Mouse (Mus musculus): ENCODE data around the gene Aldh1l1. TPM values are rescaled to one million over a fixed set of nuclear protein-coding genes. Genes with fewer than 3 reads are reported as not detected.

Gene Aldh1l1
- polyA plus RNA-seq, 1 experiment from 2014 or later, result 8.1 TPM

DNA sequence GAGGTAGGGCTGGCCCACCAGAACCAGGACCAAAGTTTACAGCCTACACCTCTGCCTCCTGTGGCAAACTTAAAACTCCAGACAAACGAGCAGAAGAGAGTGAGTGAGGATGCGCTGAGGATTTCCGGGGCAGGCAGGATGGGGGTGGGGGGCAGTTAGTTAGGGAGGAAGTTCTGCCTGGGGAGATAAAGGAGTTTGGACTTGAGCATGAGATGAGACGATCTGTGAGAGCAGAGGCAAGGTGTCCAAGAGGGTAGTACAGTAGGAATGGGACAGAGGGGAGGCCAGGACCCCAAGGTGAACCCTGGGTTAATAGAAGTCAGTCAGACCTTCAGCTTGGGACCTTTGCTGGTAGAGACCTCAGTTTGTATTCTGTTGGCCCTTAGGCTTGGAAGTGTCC lies 132.0 kb downstream of the Aldh1l1 start:
- Histone ChIP-seq H3K27ac (no peak overlapping the region), H3K4me2 (no peak overlapping the region), H3K4me1 (no peaks in the 10 kb centered on the region), H3K9me3 (replicated peaks) (no peaks in the 10 kb centered on the region), H3K9ac (no peak overlapping the region), H3K27me3 (no peaks in the 10 kb centered on the region), H3K36me3 (ENCODE audit: poor library complexity, severe bottlenecking) (no peaks in the 10 kb centered on the region), H3K4me3 (no peak overlapping the region)
- no peak for ATAC-seq
- WGBS, result 75% methylated on average over 4 of the region's 4 CpGs

DNA sequence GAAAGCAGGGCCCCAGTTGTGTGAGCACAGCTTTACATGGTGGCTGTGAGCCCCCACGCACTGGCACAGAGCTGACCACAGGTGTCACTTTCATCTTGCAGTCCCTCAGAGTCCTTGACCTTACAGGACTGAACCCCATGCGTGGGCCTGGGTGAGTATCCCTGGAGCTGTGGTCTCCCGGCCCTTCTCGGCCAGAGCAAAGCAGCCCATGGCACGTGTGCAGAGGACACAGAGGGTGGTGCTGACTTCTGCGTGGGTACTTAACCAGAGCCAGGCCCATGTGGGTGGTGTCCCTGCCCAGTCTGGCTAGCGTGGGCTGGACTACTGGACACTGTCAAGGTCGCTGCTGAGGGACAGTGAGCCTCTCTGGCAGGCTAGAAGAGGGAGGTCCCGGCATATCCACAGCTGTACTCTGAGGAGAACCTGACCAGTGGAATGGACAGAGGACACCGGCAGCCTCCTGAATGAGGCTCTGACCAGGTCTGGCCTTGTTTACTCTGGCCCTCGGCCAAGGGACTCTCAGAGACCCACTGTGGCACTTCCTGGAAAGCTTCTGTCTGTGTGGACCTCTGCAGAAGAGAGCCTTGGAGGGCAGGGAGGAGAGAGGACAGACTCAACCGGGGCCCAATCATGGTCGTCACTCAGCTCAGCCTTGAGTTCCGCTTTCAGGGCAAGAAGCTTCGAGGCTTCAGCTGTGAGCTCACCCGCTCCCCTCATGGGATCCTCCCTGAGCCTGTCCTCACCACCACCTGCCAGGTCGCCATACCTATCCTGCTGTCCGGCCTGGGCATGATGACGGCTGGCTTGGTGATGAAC lies 132.8 kb downstream of the Aldh1l1 start:
- Histone ChIP-seq H3K4me1 (no peaks in the 10 kb centered on the region), H3K9ac (no peak overlapping the region), H3K4me3 (no peak overlapping the region), H3K9me3 (replicated peaks) (no peaks in the 10 kb centered on the region), H3K27ac (no peak overlapping the region), H3K4me2 (no peak overlapping the region), H3K27me3 (no peaks in the 10 kb centered on the region), H3K36me3 (ENCODE audit: poor library complexity, severe bottlenecking) (no peaks in the 10 kb centered on the region)
- ATAC-seq, result no peak
- WGBS, result 85% methylated on average over 19 of the region's 19 CpGs

DNA sequence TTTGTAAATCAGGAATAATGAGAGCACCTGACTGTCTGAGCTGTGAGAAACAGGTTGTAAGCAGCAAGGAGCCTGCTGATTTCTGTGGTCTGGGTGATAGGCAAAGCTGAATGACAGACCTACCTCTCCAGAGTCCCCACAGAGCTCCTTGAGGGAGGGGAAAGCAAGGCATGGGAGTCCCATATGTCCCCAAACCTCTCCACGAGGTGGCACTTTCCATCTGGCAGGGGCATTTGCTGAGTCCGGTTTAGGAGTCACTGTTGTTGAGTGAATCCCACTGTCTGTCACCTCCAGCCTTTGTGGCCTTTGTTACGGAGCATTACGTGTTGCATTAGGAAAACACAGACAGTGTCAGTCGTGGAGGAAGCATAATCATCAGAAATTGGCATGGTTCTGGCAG lies 133.7 kb downstream of the Aldh1l1 start:
- Histone ChIP-seq H3K36me3 (ENCODE audit: poor library complexity, severe bottlenecking) (no peaks in the 10 kb centered on the region), H3K4me1 (no peaks in the 10 kb centered on the region)

DNA sequence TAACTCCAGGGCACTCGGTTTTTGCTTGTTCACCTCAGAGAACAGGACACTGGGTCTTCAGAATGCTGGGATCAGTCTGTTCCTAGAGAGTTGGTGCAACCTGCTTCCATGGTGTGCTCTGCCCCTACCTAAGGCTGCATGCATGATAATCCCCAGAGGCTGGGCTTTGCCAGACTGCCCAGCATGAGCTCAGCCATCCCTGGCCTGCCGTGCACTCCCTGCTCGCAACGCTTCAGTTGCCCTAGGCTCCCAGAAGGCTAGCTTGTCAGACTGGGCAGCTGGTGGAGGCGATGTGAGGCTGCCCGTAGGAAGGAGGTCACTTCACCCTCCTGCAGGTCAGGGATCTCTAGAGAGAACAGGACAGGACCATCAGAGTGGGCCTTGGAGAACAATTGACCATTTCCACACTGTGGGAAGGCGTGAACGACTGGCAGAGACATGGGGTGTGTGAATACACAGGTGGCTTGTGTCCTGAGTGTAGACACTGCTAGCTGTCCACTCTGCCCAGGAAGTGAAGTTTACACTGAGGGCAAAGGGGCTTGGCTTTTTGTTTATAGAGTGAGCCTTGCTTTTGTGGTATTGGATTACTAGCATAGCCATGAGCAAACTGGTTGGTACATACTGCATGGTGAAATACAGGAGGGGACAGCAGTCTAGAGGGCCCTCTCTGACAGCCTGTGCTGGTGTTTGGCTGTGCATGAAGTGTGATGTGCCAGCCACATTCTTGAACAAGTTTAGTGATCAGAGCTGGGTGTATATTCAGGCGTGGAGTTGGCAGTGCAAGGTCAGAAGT lies 134.8 kb downstream of the Aldh1l1 start:
- Histone ChIP-seq H3K36me3 (ENCODE audit: poor library complexity, severe bottlenecking) (no peaks in the 10 kb centered on the region), H3K4me3 (no peak overlapping the region), H3K27ac (no peak overlapping the region), H3K27me3 (no peaks in the 10 kb centered on the region), H3K9ac (no peak overlapping the region), H3K4me2 (no peak overlapping the region), H3K9me3 (replicated peaks) (no peaks in the 10 kb centered on the region), H3K4me1 (no peaks in the 10 kb centered on the region)
- no peak for ATAC-seq
- 46% methylated on average over 9 of the region's 9 CpGs for WGBS

More for the DNA sequence above, 133.7 kb downstream of the Aldh1l1 start:
- ATAC-seq, result no peak
- Histone ChIP-seq H3K27ac (no peak overlapping the region), H3K9me3 (replicated peaks) (no peaks in the 10 kb centered on the region), H3K4me3 (no peak overlapping the region), H3K4me2 (no peak overlapping the region), H3K9ac (no peak overlapping the region), H3K27me3 (no peaks in the 10 kb centered on the region)
- 83% methylated on average over 5 of the region's 5 CpGs for WGBS

DNA sequence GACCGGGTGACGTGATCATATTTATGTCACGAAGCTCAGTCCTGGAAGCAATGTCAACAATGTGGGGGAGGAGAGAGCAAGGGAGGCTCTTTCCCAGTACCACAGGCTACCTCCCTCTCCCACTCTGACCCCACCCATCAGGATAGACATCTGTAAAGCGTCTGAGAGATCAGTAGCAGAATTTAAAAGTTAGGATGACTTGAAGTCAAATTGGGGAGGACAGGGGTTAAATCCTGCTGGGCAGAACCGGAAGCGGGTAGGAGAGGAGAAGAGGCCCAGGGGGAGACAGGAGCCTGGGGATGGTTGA lies 135.3 kb downstream of the Aldh1l1 start:
- no peak overlapping the region for H3K4me3 ChIP-seq
- H3K9ac ChIP-seq, result no peak overlapping the region
- H3K36me3 ChIP-seq (ENCODE audit: poor library complexity, severe bottlenecking), result no peaks in the 10 kb centered on the region
- H3K4me1 ChIP-seq, result no peaks in the 10 kb centered on the region
- no peak overlapping the region for H3K27ac ChIP-seq
- H3K9me3 ChIP-seq (replicated peaks), result no peaks in the 10 kb centered on the region
- 86% methylated on average over 6 of the region's 6 CpGs for WGBS
- H3K4me2 ChIP-seq, result no peak overlapping the region
- H3K27me3 ChIP-seq, result no peaks in the 10 kb centered on the region
- ATAC-seq, result no peak

DNA sequence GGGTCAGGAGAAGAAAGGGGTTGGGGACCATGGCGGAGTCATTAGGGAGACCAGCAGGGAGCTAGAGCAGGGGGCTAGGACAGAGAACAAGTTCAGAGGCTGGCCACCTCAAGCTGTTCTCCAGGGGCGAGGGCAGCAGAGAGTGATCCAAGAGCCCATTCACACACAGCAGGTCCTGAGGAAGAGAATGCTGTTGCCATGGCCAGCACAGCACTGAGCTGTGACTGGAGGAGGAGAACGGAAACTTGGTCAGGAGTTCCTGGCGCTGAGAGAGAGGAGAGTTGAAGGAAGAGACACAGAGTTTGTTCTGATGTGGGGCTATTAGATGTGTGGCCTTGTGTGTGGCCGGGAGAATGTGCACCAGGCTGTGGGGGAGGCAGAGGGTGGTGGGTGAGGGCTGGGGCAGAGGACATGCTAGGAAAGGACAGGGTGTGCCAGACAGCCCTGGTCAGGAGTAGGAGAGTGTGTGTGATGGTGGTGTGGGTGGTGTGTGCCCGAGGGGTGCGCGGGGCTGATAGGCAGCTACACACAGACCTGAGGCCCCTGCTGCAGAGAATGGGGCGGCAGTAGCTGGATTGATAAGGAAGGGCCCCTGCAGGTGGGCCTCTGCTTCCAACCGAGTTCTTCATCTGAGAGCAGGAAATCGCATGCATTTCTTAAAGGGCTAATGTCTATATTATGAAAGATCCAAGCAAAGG lies 136.7 kb downstream of the Aldh1l1 start:
- WGBS, result 46% methylated on average over 11 of the region's 11 CpGs
- H3K9me3 ChIP-seq (replicated peaks), result no peaks in the 10 kb centered on the region
- no peak overlapping the region for H3K27ac ChIP-seq
- H3K4me1 ChIP-seq, result no peaks in the 10 kb centered on the region
- H3K36me3 ChIP-seq (ENCODE audit: poor library complexity, severe bottlenecking), result no peaks in the 10 kb centered on the region
- no peak overlapping the region for H3K9ac ChIP-seq
- no peaks in the 10 kb centered on the region for H3K27me3 ChIP-seq
- H3K4me3 ChIP-seq, result no peak overlapping the region
- H3K4me2 ChIP-seq, result no peak overlapping the region
- no peak for ATAC-seq

DNA sequence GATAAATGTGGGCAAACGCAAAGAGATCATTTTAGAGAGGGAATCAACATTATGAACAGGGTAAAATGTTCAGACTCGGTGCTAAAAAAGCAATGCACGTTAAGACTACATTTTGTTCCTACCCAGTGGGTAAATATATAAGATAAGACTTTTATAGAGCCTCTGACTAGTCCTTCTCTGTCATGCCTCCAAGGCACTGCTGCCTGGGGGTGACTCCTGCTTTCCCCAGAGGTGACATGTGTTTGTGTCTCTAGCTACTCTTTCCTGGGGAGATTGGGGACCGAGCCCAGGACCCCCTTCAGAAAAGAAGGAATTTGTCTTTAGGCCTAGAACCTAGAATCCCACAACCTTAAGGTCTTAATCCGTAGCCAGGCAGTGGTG lies 137.2 kb downstream of the Aldh1l1 start:
- no peak for ATAC-seq
- Histone ChIP-seq H3K4me3 (no peak overlapping the region), H3K4me1 (no peaks in the 10 kb centered on the region), H3K27me3 (no peaks in the 10 kb centered on the region), H3K9me3 (replicated peaks) (no peaks in the 10 kb centered on the region), H3K36me3 (ENCODE audit: poor library complexity, severe bottlenecking) (no peaks in the 10 kb centered on the region), H3K9ac (no peak overlapping the region), H3K27ac (no peak overlapping the region), H3K4me2 (no peak overlapping the region)
- 83% methylated on average over 5 of the region's 5 CpGs for WGBS

DNA sequence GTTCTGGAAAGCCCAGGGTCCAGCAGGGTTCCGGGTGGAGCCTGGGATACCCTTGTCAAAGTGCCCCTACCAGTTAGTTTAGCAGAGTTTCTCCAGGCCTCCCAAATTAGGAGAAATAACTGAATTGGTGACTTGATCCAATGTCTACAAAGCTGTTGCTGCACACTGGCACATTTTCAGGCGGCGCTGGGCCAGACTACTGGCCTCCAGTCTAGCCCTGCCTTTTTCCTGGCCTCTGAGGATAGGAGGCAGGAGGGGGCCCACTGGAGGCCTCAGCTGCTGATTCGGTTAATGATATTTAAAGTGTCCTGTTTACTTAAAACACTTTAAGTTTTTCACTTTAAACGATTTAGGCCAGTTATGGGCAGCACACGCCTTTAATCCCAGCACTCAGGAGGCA lies 138.0 kb downstream of the Aldh1l1 start:
- Histone ChIP-seq H3K9me3 (replicated peaks) (no peaks in the 10 kb centered on the region), H3K4me1 (no peaks in the 10 kb centered on the region), H3K27me3 (no peaks in the 10 kb centered on the region), H3K4me3 (no peak overlapping the region), H3K36me3 (ENCODE audit: poor library complexity, severe bottlenecking) (no peaks in the 10 kb centered on the region), H3K9ac (no peak overlapping the region), H3K27ac (no peak overlapping the region), H3K4me2 (no peak overlapping the region)
- ATAC-seq, result no peak
- 87% methylated on average over 6 of the region's 6 CpGs for WGBS

DNA sequence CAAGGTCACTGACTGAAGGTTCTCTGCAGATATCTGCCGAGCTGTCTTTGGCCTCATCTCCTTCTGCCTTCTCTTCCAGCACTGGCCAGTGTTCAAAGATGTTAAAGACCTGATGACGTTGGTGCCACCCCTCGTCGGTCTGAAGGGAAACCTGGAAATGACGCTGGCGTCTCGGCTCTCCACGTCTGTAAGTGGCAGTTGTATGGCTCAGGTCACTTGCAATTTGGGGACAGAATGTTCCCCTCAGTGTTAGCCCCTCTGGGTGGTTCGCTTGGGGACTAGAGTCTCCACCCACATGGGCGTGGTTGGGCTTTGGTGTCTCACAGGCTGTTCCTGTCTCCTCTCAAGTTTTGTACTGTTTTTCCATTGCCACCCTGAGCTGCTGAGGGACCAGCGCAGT lies 138.5 kb downstream of the Aldh1l1 start:
- Histone ChIP-seq H3K9ac (no peak overlapping the region), H3K36me3 (ENCODE audit: poor library complexity, severe bottlenecking) (no peaks in the 10 kb centered on the region), H3K27ac (no peak overlapping the region), H3K4me3 (no peak overlapping the region), H3K27me3 (no peaks in the 10 kb centered on the region), H3K4me1 (no peaks in the 10 kb centered on the region), H3K4me2 (no peak overlapping the region), H3K9me3 (replicated peaks) (no peaks in the 10 kb centered on the region)
- ATAC-seq, result no peak
- WGBS, result 74% methylated on average over 11 of the region's 11 CpGs

DNA sequence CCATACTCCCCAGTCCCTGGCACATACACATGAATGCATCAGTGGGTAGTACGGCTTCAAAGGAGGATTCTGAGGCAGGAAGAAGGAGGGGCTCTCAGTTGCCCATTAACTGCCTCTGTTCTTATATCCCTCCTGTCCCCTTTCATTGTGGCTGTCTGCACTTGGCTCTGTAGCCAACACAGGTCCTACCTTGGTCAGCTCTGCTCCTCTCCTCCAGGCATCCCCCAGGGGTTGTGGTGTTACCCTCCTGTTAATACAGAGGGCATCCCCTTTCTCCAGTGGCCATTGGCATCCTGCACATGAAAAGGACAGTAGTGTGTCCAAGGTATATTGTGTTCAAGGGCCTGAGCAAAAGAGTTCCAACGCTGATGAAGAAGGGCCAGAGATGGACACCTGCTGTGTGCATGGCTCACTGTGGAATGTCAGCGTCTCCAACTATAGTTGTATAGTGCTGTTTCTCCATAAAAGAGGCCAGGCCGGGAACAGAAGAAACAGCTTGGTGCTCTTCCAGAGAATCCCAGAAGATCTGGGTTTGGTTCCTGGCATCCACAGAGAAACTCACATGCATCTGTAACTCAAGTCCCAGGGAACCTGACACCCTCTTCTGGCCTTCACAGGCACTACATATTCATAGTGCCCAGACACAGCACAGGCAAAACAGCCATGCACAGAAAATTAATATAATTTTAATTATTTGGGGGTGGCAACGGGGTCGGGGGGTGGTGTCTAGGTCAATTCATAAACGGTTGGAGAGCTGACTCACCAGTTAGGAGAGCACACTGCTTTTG lies 139.2 kb downstream of the Aldh1l1 start:
- Histone ChIP-seq H3K27me3 (no peaks in the 10 kb centered on the region), H3K36me3 (ENCODE audit: poor library complexity, severe bottlenecking) (no peaks in the 10 kb centered on the region), H3K9ac (no peak overlapping the region), H3K4me2 (no peak overlapping the region), H3K4me1 (no peaks in the 10 kb centered on the region), H3K4me3 (no peak overlapping the region), H3K9me3 (replicated peaks) (no peaks in the 10 kb centered on the region), H3K27ac (no peak overlapping the region)
- 74% methylated on average over 7 of the region's 7 CpGs for WGBS
- no peak for ATAC-seq

DNA sequence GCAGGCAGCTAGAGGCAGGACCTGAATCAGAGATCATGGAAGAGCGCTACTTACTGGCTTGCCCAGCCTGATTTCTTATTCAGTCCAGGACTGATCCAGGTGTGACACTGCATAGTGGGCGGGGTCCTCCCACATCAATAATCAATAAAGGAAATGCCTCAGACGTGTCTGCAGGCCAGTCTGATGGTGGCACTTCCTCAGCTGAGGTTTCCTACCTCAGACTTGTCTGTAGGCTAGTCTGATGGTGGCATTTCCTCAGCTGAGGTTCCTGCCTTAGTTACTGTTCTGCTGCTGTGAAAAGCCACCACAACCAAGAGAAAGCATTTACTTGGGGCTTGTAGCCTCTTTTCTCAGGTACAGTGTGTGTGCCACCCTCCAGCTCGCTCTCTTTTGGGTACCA lies 141.3 kb downstream of the Aldh1l1 start:
- no peaks in the 10 kb centered on the region for H3K27me3 ChIP-seq
- WGBS, result 91% methylated on average over 4 of the region's 4 CpGs
- H3K4me2 ChIP-seq, result no peak overlapping the region
- H3K9ac ChIP-seq, result no peak overlapping the region
- H3K27ac ChIP-seq, result no peak overlapping the region
- ATAC-seq, result no peak
- no peaks in the 10 kb centered on the region for H3K4me1 ChIP-seq
- H3K36me3 ChIP-seq (ENCODE audit: poor library complexity, severe bottlenecking), result no peaks in the 10 kb centered on the region
- H3K4me3 ChIP-seq, result no peak overlapping the region
- no peaks in the 10 kb centered on the region for H3K9me3 ChIP-seq (replicated peaks)

DNA sequence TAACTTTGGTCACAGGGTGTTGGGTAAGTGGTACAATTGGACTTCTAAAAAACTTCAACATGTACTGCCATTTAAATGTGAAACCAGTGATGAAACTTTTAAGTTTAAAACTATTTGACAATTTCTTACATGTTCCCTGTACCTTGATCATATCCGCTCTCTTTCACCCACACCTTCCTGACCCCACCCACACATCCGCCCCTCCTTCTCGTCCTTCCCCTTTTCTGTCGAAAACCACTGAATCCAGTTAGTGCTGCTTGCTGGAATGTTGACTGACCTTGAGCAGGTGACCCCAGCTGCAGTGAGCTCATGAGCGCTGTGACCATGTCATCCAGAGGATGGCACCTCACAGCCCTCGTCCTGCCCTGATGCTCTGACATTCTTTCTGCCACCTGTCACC lies 143.3 kb downstream of the Aldh1l1 start:
- Histone ChIP-seq H3K9ac (no peak overlapping the region), H3K36me3 (ENCODE audit: poor library complexity, severe bottlenecking) (no peaks in the 10 kb centered on the region), H3K4me1 (no peaks in the 10 kb centered on the region), H3K27ac (no peak overlapping the region), H3K9me3 (replicated peaks) (no peaks in the 10 kb centered on the region), H3K4me2 (no peak overlapping the region), H3K4me3 (no peak overlapping the region), H3K27me3 (no peaks in the 10 kb centered on the region)
- no peak for ATAC-seq
- 92% methylated on average over 6 of the region's 6 CpGs for WGBS

Data from forebrain, embryonic 13.5 days (tissue).